Mouse (Mus musculus): Measurements from ENCODE around the gene Mlip. TPM values are rescaled to one million over a fixed set of nuclear protein-coding genes. Genes with fewer than 3 reads are reported as not detected.

The Mlip gene
- total RNA-seq, 1 experiment from 2014 or later, result not detected

DNA sequence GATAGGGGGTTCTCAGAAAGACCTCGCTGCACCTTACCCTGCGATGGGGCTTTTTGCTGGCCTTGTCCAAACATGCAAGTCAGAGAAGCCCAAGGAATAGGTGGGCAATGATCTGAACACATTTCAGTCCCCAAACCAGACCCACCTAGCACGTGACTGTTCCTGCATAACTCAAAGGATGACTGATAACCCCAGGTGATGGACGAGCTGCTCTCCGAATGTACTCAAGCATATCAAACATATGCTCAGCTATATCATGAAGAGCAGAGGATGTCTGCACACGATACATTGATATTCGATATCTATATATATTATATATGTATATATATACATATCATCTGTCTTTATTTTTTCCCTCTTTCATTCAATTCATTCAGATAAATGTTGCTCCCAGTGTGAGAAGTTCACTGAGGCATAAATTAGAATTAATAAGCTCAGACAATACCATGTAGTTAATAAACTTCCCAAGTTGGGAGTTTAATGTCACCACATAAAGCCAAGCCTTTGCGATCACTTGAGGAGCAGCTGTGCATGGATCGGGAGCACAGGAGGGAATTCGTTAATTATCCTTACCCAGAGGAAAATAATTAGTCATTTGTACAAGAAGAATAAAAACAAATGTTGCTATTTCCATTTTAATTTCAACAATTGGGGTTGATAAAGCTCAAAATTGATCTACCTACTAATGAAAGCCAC, 6.7 kb upstream of the Mlip start:
- no peak for ATAC-seq (ENCODE audit: extremely low read depth, insufficient number of reproducible peaks, low FRiP score, poor library complexity, severe bottlenecking)

DNA sequence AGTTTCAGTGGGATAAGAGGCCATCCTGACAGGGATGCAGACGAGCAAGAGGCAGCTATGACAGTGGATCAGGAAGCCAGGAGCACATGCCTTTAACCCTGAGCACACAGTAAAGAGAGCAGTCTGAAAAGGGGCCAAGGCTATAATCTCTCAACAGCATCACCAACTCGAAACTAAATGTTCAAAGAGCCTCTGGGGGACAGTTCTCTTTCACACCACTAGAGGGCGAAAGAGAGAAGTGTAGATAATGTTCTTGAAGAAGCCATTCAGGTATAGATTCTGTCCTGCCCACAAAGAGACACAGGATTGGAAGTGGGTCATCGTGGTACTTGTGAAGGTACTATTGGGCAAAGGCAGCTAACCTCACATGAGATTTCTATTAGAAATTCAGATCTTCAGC, 1.2 kb upstream of the Mlip start:
- ATAC-seq (ENCODE audit: extremely low read depth, insufficient number of reproducible peaks, low FRiP score, poor library complexity, severe bottlenecking), result no peak

DNA sequence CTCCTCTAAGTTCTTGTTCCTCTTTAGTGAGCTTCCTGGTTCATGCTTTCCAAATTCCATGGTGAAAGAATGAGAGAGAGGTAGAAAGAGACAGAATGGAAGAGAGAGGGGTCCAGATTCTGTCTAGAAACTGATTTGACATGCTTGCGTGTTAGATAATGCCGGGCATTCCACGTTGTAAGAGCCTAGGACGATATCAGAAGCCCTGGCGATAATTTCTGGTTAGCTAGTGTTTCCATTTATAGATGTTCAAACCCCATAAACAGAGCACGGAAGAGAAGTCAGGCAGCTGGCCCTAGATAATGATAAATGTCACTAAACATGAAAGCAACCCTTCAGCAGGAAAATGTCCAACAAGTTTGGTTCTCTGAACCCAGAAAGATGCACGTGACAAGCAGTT, 5.1 kb downstream of the Mlip start:
- ATAC-seq (ENCODE audit: extremely low read depth, insufficient number of reproducible peaks, low FRiP score, poor library complexity, severe bottlenecking), result no peak

DNA sequence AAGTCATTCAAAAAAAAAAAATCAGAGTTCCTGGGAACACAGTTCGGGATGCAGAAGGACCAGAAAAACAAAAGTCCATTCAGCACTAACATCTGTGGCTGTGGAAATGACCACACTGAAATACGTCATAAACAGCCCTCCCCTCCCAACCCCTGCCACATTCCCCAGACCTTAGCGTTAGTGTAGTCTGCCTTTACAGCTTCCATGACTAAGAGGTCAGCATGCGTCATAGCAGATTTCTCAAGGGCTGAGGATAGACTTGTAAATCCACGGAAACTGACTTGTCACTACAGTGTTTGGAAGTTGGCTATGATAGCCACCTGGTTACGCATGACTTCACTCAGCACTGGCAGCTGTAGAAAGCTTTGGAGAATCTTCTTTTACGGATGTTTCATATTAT, 8.5 kb downstream of the Mlip start:
- ATAC-seq (ENCODE audit: extremely low read depth, insufficient number of reproducible peaks, low FRiP score, poor library complexity, severe bottlenecking), result no peak

DNA sequence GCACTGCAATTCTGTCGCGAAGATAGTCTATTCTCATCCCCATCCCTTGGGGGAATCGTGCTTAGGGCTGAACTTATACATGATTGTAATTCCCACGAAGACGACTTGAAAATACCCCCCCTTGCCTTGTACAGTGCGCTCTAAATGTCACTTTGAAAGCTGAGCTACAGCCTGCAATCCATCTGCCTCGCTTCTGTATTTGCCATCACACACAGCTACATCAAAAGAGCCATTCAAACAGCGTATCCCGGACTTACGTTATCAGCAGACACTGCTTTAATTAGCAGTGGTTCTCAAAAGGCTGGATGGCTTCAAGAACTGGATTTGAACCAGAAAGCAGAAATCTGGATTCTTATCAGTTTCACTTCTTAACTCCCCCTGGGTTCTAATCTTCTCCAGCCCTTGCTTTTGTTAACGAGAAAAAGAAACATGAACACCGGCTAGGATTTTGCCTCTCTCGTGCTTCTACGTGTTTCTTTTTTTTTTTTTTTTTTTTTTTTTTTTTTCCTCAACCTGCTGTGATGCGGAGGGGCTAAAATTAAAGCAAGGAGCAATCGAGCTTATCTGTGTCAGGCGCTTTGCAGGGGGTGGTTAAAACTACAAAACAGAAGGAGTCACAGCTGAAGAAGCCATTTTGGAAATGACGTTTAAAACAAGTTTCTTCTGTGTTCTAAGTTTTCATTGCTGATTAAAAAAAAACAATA, 12.5 kb downstream of the Mlip start:
- no peak for ATAC-seq (ENCODE audit: extremely low read depth, insufficient number of reproducible peaks, low FRiP score, poor library complexity, severe bottlenecking)

DNA sequence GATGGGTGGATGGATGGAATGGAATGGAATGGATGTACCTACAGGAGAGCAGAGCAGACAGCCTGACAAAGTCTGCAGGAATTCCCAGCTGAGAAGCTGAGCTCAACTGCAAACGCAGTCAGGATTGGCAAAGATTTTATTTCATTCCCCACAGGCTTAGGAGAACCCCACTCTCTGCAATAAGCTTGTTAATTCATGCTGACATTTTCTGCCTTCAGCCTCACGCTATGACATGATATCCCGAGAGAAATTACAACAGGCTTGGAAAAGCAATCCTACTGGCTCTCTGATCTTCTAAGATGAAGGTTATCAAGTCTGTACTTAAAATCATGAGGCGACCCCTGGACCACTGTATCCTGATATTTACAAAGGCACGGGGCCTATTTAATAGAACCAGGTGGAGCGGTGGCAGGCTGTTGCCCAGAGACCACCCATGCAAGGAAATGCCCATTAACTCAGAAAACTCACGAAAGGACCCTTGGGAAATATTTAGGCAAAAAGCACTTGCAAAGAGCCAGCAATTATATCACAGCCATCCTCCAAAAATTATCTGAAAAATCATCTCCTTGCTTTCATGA, 13.1 kb downstream of the Mlip start:
- no peak for ATAC-seq (ENCODE audit: extremely low read depth, insufficient number of reproducible peaks, low FRiP score, poor library complexity, severe bottlenecking)

DNA sequence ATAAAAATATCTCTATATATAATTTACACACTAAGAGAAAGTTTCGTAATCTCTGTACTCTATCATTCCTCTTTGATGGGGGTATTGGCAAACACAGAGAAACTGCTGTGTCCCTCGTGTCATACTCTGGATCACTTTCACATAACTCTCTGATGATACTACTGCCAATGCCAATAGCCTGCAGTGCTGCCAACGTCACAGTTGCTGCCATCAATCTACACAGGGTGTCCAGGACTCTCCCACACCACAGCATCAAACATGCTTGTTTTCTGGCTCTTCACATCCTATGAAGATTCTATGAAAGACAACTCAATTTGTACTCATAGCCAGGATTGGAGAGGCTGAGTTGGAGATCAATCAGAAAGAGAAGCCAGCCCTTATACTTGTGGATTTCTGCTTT, 17.4 kb downstream of the Mlip start:
- ATAC-seq (ENCODE audit: extremely low read depth, insufficient number of reproducible peaks, low FRiP score, poor library complexity, severe bottlenecking), result no peak

DNA sequence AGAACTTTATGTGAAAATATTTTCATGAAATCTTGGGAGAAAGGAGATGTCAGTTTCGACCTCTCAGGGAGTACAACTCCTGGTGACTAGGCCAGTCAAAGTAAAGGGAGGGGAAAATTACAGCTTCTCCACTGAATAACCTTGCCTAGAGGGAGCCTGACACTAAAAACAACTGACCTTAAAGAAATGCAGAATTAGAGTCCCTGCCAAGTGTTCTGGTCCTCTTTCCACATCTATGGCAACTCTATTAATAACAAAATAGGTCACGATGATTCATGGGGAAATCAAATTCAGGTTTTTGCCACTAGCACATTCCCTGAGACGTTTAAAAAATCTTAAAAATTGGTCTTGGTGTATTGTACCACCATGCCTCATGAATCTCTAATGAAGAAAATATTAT, 34.4 kb downstream of the Mlip start:
- ATAC-seq (ENCODE audit: extremely low read depth, insufficient number of reproducible peaks, low FRiP score, poor library complexity, severe bottlenecking), result no peak

DNA sequence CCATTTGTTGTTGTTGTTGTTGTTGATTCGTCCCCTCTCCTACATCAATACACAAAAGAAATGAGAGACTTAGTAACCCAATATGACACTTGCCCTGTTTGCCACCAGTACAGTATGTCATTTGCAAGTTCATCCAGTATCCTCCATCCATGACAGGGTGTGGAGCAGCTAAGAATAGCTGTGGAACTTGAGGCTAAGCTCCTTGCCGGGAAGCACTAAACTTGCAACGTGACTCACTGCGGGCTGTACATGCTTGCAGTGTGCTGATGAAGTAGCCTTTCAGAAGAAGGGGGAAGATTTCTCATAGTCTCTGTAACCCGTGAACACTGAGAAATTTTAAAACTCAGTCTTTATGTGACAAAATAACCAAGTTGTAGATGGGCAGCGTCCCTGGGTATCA, 42.2 kb downstream of the Mlip start:
- ATAC-seq (ENCODE audit: extremely low read depth, insufficient number of reproducible peaks, low FRiP score, poor library complexity, severe bottlenecking), result no peak

DNA sequence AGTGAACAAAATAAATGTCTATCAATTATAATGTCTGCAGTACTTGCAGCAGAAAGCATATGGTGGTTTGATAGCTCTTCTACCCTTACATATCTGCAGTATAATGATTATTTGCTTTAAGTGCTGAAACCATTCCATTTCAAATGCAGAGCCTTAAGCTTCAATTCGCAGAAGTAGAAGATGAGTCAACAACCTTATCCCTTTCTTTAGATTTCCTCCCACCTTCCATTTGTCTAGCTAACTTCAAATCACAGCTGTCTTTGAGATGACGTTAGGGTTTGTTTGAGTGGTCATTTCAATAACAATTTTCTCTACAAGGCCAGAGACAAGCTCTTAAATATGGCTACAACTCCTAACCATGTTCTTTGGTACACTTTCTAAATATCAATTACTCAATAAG, 47.4 kb downstream of the Mlip start:
- no peak for ATAC-seq (ENCODE audit: extremely low read depth, insufficient number of reproducible peaks, low FRiP score, poor library complexity, severe bottlenecking)

DNA sequence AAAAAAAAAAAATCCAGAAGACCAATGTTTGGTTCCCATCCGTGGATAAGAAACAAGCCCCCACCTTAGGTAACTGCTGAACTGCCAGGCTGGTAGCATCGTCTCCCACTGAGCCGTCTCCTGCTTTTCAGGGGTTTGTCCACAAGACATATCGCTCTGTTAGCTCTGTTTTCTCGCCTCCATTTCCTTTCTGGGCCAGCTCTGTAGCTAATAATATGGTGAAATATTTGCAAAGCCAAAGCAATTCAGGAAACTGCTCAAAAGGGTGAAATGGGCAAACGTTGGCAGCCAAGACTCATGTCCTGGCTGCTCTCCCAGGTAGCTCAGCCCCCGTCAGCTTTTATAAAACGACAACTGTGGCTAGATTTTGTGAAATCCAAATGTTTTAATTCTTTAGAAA, 50.4 kb downstream of the Mlip start:
- ATAC-seq (ENCODE audit: extremely low read depth, insufficient number of reproducible peaks, low FRiP score, poor library complexity, severe bottlenecking), result no peak

DNA sequence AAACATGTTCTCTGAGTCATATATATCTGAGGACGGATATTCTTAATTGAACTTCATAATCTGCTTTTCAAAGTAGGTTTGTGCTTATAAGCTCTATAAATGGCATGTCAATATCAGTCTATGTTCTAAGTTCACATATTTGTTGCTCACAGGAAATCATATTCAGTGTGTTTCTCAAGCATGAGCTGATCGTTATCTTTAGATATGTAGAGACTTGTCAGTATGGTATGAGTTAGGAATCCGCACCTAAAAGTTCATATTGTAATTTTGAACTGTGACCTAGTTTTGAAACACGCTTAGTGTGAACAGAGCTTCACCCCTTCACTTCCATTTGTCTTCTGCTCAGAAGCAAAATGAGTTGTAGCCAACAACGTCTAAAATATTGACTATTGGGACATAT, 64.8 kb downstream of the Mlip start:
- no peak for ATAC-seq (ENCODE audit: extremely low read depth, insufficient number of reproducible peaks, low FRiP score, poor library complexity, severe bottlenecking)

DNA sequence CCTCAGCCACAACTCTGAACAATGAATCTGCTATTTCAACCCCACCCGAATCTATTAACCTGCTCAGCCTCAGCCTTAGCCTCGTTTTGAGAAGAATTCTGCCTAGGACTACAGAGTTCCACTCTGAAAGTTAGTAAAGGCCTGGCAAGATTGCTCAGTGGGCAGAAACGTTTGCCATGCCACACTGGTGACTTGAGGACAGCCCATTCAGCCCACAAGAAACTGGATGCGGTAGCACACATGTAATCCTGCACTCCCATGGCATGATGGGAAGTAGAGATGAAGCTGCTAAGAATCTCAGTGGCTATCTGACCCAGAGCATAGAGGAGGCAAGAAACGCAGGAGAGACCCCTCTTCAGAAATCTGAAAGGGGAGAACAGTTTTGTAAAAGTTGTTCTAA, 73.4 kb downstream of the Mlip start:
- ATAC-seq (ENCODE audit: extremely low read depth, insufficient number of reproducible peaks, low FRiP score, poor library complexity, severe bottlenecking), result no peak

DNA sequence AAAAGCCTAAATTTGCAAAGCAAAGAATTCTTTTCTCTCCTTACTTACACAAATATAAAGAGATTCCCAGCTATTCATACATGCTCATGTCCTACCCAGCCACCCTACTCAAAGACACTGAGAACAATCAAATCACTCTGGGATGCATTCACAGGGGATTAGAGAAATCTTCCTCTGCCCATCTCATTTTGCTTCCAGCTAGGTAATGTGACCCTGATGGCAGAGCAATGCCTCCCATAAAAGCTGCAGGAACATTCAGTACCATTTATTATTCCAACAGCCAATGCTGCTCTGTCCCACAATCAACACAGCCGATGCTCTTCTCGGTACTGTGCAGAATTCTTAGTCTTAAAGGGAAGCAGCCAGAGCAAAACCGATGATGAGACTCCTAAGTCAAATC, 74.7 kb downstream of the Mlip start:
- no peak for ATAC-seq (ENCODE audit: extremely low read depth, insufficient number of reproducible peaks, low FRiP score, poor library complexity, severe bottlenecking)

DNA sequence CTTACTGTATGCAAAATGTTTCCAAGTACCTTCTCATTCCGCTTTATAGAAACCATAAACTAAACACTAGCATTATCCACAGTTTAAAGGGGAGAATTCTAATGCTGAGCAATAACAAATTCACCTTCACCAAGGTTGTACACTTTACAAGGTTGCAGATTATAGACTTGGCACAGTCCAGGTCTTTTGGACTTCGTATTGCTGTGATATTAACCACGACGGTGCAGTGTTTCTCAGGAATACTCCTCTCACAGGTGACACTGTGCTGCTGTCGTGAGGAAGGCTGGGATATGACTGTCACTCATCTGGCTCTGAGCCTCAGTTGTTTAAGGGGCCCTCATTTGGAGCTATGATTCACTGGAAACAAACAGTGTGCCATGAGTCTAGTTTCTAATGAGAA, 75.5 kb downstream of the Mlip start:
- no peak for ATAC-seq (ENCODE audit: extremely low read depth, insufficient number of reproducible peaks, low FRiP score, poor library complexity, severe bottlenecking)

DNA sequence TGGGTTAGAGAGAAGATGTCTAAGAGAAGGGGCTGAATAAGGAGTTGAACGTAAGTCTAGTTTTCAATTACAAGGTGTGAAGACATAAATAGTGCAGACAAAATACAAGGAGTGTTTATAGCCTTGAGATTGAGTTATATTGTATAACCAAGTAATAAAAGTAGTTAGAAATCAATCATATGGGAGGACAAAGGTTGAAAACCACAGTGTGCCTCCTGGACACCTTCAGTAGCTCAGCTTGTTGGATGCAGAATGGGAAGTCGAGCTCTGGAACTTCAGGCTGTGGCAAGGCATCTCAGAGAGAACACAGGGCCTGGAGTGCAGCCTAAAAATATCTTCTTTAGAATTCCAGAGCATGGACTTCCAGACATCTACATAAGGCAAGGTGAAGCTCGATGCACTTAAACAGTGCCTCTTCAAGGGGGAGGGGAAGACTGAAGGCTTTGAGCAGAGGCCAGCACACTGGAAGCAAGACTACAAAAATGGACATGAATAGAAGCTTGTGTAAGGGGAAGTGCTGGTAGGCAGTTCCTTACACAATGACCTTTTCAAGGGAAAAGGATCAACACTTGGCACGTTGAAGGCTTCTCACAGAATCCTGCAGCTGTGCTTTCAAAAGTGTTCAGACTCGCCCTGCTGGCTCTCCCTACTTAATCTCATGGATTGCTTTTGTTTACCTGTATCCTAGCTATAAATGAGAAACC, 76.2 kb downstream of the Mlip start:
- no peak for ATAC-seq (ENCODE audit: extremely low read depth, insufficient number of reproducible peaks, low FRiP score, poor library complexity, severe bottlenecking)

DNA sequence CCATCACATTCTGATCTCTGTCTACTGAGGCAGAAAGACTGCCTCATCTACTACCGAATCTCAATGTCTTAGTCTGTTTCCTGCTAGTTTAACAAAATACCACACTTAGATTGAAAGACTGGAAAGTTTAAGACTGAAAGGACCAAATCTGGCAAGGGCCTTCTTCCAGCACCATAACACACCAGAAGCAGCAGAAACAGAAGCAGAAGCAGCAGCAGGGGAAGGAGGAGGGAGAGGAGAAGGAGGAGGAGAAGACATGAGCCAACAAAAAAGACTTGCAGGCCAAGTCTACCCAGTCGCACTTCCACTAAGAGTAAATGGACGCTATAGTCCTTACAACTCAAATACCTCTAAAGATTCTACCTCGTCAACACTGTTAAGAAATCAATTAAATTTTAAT, 80.0 kb downstream of the Mlip start:
- no peak for ATAC-seq (ENCODE audit: extremely low read depth, insufficient number of reproducible peaks, low FRiP score, poor library complexity, severe bottlenecking)

DNA sequence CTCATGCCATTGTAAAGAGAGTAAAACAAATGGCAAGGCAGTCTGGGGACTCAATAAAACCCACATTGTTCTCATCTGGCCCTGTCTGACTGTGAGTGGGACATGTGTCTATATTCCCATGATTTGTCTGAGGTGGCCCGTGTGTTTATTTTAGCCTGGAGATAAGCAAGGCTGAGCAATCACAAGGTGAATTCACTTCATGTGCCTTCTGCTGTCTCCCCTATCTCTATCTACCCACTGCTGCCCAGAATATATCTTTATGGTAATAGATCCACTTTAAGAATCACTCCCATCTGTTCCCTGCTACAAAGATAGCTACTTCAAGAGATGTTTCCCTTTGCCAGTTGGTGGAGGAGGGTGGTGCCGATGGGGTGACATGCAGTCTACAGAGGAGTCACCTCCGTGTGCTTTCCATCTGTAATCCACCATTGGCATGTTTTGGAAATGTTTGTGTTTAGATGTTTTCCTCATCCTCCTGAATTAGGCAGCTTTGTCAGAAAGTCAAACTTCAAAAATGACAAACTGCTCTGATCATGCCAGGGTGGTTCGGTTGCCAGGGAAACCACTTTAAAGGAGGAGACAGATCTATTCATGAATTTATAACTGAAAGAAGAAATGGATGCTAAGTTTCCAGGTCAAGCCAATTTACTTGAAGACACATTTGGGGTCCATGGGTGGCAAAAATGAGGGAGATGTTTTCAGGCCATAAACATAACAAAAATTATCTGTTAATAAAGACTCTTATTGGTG, 87.3 kb downstream of the Mlip start:
- ATAC-seq (ENCODE audit: extremely low read depth, insufficient number of reproducible peaks, low FRiP score, poor library complexity, severe bottlenecking), result no peak

DNA sequence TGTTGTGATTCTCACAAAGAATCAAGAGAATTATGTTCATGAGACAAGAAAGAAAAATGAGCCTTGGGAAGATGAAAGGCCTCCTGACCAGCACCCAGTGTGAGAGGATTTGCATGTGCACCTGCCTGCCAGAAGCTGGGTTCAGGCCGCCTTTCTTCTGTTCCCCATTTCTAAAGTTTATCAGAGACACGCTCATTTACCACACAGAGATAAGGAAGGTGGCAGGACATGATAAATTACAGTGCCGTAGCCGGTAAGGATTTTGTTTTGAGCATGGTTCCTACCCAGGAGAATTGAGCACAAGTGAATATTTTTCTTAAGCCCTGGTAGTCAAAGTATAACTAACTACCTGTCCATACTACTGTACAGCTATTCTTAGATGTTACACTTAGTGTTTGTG, 93.7 kb downstream of the Mlip start:
- no peak for ATAC-seq (ENCODE audit: extremely low read depth, insufficient number of reproducible peaks, low FRiP score, poor library complexity, severe bottlenecking)

Data from neutrophil, adult 5-6 weeks (primary cell).